Mouse (Mus musculus) cerebellum, adult 18-20 months (tissue): ENCODE data around the gene Aldh1a3.

Source experiments
- DNase-seq, 2 experiments: peaks; one replicate each; pipeline ENCODE4 v3.0.0; 2021

Gene Aldh1a3

GRCm38 (mm10) chr7:66416829-66417228 lies 10.5 kb downstream of the Aldh1a3 start:
- DNase-seq: no peak

GRCm38 (mm10) chr7:66413093-66413492 lies 14.2 kb downstream of the Aldh1a3 start:
- no peak for DNase-seq

- no peak for DNase-seq
These were observed 17.9 kb downstream of the Aldh1a3 start for GRCm38 (mm10) chr7:66409433-66409832.

- DNase-seq: no peak
These were observed 20.3 kb downstream of the Aldh1a3 start for GRCm38 (mm10) chr7:66406971-66407370.

GRCm38 (mm10) chr7:66405951-66406721 lies 21.2 kb downstream of the Aldh1a3 start:
- DNase-seq: no peak

GRCm38 (mm10) chr7:66405541-66405940 lies 21.8 kb downstream of the Aldh1a3 start:
- DNase-seq: no peak

- DNase-seq: no peak
These were observed 22.5 kb downstream of the Aldh1a3 start for GRCm38 (mm10) chr7:66404802-66405201.

GRCm38 (mm10) chr7:66404141-66404540 lies 23.2 kb downstream of the Aldh1a3 start:
- no peak for DNase-seq

GRCm38 (mm10) chr7:66402876-66403275 lies 24.4 kb downstream of the Aldh1a3 start:
- no peak for DNase-seq

GRCm38 (mm10) chr7:66401605-66402004 lies 25.7 kb downstream of the Aldh1a3 start:
- no peak for DNase-seq

- no peak for DNase-seq
These were observed 30.0 kb downstream of the Aldh1a3 start for GRCm38 (mm10) chr7:66397288-66397687.

GRCm38 (mm10) chr7:66388621-66389532 lies 38.4 kb downstream of the Aldh1a3 start:
- peak; percentile 60 to 62 for DNase-seq

GRCm38 (mm10) chr7:66387813-66388521 lies 39.4 kb downstream of the Aldh1a3 start, which contains the start of gene Lrrk1:
TSS of gene Lrrk1 (minus strand) at chr7:66388350.
- peak in 1 of 2 experiments; percentile 7 for DNase-seq

- DNase-seq: no peak
These were observed 39.9 kb downstream of the Aldh1a3 start for GRCm38 (mm10) chr7:66387419-66387812.

- no peak for DNase-seq
These were observed 40.9 kb downstream of the Aldh1a3 start for GRCm38 (mm10) chr7:66386411-66386810.

- no peak for DNase-seq
These were observed 41.5 kb downstream of the Aldh1a3 start for GRCm38 (mm10) chr7:66385826-66386225.

GRCm38 (mm10) chr7:66384891-66385290 lies 42.4 kb downstream of the Aldh1a3 start:
- no peak for DNase-seq

- no peak for DNase-seq
These were observed 43.1 kb downstream of the Aldh1a3 start for GRCm38 (mm10) chr7:66384213-66384612.

GRCm38 (mm10) chr7:66376560-66376959 lies 50.8 kb downstream of the Aldh1a3 start:
- DNase-seq: no peak

GRCm38 (mm10) chr7:66375736-66376135 lies 51.6 kb downstream of the Aldh1a3 start:
- no peak for DNase-seq

GRCm38 (mm10) chr7:66373391-66373790 lies 53.9 kb downstream of the Aldh1a3 start:
- DNase-seq: no peak

- DNase-seq: no peak
These were observed 56.3 kb downstream of the Aldh1a3 start for GRCm38 (mm10) chr7:66370970-66371369.

GRCm38 (mm10) chr7:66369934-66370445 lies 57.3 kb downstream of the Aldh1a3 start:
- DNase-seq: no peak
